In the genomic region with DNA sequence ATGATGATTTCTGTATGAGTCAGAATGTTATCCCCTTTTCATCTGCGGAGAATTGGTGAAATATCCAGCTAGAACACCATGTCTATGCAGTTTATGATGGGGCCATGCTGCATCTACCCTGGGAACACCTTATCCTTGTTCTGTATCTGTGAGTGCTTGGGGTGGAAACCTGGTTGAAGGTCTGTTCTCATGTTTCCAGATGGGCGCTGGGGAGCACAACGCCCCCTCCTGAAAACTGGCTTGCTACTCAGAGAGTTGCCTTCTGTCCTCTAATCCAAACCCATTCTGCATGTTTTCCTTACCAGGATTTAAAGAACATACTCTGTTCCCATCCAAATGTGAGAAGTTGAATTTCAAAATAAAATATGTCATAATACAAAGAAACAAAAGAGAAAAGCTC, we compare ENCODE assay signal across 7 mouse cellular contexts.
"Had no signal": no experiment of that assay in that cellular context is flagged by ENCODE, and none has a peak within 500 bp of the region (broad histone marks: within the 10 kb centered on the region; RNA-seq: fewer than 3 reads in every experiment).

No protein-coding gene starts in this region.

- DNase-seq: kidney, adult 18-20 months; kidney, postnatal 14 days; liver; liver, embryonic 13.5 days; liver, postnatal 0 days; thymus, adult 2 months; thymus, postnatal 36 days had no signal
